Mouse (Mus musculus) kidney, embryonic 15.5 days (tissue): Measurements from ENCODE around the gene Lsamp. TPM values are rescaled to one million over a fixed set of nuclear protein-coding genes. Genes with fewer than 3 reads are reported as not detected.

Source experiments
- ATAC-seq: fragments of 200-750 bp; cut with Nextera tagmentation; replicated peaks from 2 replicates; pipeline ENCODE4 v1.8.0; 2017; ENCODE audit warnings: moderate TSS enrichment; ENCODE audit not compliant: low FRiP score
- H3K27ac ChIP-seq: fragments of 300-500 bp; sonication (generic); 2 replicates; pipeline ENCODE4 v1.5.1; 2015; ENCODE audit warnings: mild to moderate bottlenecking, inconsistent platforms
- H3K27me3 ChIP-seq: fragments of 300-500 bp; sonication (generic); 2 replicates; pipeline ENCODE4 v1.6.1; 2015; ENCODE audit warnings: inconsistent platforms
- H3K36me3 ChIP-seq: fragments of 300-500 bp; sonication (generic); 2 replicates; pipeline ENCODE4 v1.6.1; 2015; ENCODE audit warnings: inconsistent platforms
- H3K4me1 ChIP-seq: fragments of 300-500 bp; sonication (generic); 2 replicates; pipeline ENCODE4 v1.6.1; 2015; ENCODE audit warnings: inconsistent platforms
- H3K4me2 ChIP-seq: fragments of 300-500 bp; sonication (generic); 2 replicates; pipeline ENCODE4 v1.6.1; 2015; ENCODE audit warnings: moderate library complexity, mild to moderate bottlenecking, inconsistent platforms
- H3K4me3 ChIP-seq: fragments of 300-500 bp; sonication (generic); replicated peaks from 2 replicates; pipeline ENCODE4 v1.5.1; 2015; ENCODE audit warnings: mild to moderate bottlenecking, inconsistent platforms
- H3K9ac ChIP-seq: fragments of 300-500 bp; sonication (generic); 2 replicates; pipeline ENCODE4 v1.6.1; 2015; ENCODE audit warnings: mild to moderate bottlenecking, inconsistent platforms
- H3K9me3 ChIP-seq: fragments of 300-500 bp; sonication (generic); replicated peaks from 2 replicates; pipeline ENCODE4 v1.6.1; 2016; ENCODE audit warnings: inconsistent platforms
- WGBS: fragments of 180-500 bp; shearing (Covaris S2); methylation state at CpG from one replicate; pipeline ENCODE4 v1.1.7; 2015; ENCODE audit warnings: mixed read lengths; 5-methylcytosine and 5-hydroxymethylcytosine counted together
- polyA plus RNA-seq: library from polyadenylated mRNA; unstranded; fragments of >200 nt; fragmentation: Nextera tagmentation; extraction: Ambion mirVana; gene quantifications from 2 replicates; pipeline ENCODE4 v1.2.1, GENCODE M21; 2015

Lsamp gene
- polyA plus RNA-seq, 1 experiment from 2014 or later, result 4.9 TPM

GRCm38 (mm10) chr16:40436415-40436814 is 452.3 kb downstream of the Lsamp start:
- 70% methylated on average over 6 of the region's 6 CpGs for WGBS
- Histone ChIP-seq H3K36me3 (no peaks in the 10 kb centered on the region), H3K27ac (no peak overlapping the region), H3K9ac (no peak overlapping the region), H3K27me3 (no peaks in the 10 kb centered on the region), H3K9me3 (no peaks in the 10 kb centered on the region), H3K4me3 (no peak overlapping the region), H3K4me2 (no peak overlapping the region), H3K4me1 (no peaks in the 10 kb centered on the region)
- ATAC-seq, result no peak

DNA sequence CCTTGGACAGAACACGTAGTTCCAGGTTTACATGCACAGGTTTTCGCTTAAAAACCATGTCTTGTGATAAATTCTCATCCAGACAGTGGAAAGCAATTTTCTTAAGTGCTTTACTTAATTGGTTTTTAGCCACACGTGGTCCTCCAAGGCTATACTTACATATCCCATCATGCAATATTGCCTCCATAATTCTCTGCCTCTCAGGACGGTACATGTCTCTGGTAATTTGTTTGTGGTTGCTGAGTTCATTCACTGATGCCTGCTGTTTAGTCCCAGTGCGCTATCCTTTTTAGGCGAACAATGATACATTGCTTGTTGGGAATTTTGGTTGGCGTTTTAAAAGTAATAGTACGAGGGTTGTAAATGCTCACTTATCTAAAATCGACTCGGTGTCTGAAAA is 453.7 kb downstream of the Lsamp start:
- 91% methylated on average over 10 of the region's 10 CpGs for WGBS
- Histone ChIP-seq H3K4me1 (no peaks in the 10 kb centered on the region), H3K4me2 (no peak overlapping the region), H3K36me3 (no peaks in the 10 kb centered on the region), H3K27ac (no peak overlapping the region), H3K9ac (no peak overlapping the region), H3K9me3 (no peaks in the 10 kb centered on the region), H3K4me3 (no peak overlapping the region), H3K27me3 (no peaks in the 10 kb centered on the region)
- ATAC-seq, result no peak

DNA sequence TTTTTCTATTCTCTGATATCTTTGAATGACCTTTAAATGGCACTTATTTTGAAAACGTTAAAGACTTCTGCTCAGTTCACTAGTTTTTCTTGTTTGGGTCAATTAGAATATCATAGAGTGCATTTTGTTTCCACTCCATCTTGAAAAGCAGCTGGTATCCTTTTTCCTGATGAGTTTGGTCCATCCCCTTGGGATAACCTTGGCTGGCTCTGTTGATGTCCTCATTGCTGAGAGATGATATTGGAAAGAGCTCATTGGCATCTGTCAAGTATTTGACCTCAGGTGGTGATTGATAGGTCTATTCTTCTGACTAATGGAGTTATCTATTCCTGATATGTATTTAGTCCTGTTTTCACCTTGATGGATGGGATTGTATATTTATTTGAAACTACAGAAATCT is 454.7 kb downstream of the Lsamp start:
- 71% methylated on average over 1 of the region's 1 CpGs for WGBS
- Histone ChIP-seq H3K27me3 (no peaks in the 10 kb centered on the region), H3K9ac (no peak overlapping the region), H3K4me3 (no peak overlapping the region), H3K4me2 (no peak overlapping the region), H3K4me1 (no peaks in the 10 kb centered on the region), H3K27ac (no peak overlapping the region), H3K36me3 (no peaks in the 10 kb centered on the region), H3K9me3 (no peaks in the 10 kb centered on the region)
- no peak for ATAC-seq

- no peaks in the 10 kb centered on the region for H3K9me3 ChIP-seq
- WGBS, result 78% methylated on average over 5 of the region's 5 CpGs
- no peak for ATAC-seq
- H3K27ac ChIP-seq, result no peak overlapping the region
- H3K27me3 ChIP-seq, result no peaks in the 10 kb centered on the region
- no peak overlapping the region for H3K4me3 ChIP-seq
- no peaks in the 10 kb centered on the region for H3K4me1 ChIP-seq
- no peaks in the 10 kb centered on the region for H3K36me3 ChIP-seq
- H3K4me2 ChIP-seq, result no peak overlapping the region
- H3K9ac ChIP-seq, result no peak overlapping the region
Observed at GRCm38 (mm10) chr16:40446587-40446986, 462.4 kb downstream of the Lsamp start.

DNA sequence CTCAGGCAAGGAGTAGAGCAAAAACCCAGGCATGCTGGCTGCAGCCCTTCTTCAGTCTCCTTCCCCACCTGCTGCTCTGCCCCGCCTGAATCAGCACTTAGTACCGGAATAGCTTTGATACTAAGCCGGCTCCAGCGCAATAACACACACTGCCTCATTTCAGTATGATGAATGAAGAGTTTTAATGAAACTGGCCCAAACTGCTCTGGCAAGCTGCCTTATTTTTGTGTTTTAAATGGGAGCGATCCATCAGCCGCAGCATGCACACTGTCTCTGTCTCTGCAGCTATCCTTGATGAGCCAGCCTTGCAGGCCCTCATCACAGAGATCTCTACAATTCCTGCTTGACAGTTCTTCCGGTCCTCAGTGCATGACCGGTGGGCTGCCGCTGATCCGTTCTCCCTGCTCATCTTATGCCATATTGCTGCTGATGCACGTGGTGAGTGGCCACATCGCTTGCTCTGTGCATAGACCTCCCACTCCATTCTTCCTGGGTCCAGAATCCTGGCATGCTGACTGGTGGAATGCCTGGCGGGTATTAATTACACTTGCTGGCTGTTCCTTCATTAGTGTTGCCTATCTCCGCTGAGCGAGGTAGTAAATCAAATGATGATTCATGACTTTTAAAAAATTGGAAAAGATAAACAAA is 479.4 kb downstream of the Lsamp start:
- no peaks in the 10 kb centered on the region for H3K9me3 ChIP-seq
- H3K36me3 ChIP-seq, result no peaks in the 10 kb centered on the region
- H3K9ac ChIP-seq, result no peak overlapping the region
- 71% methylated on average over 15 of the region's 15 CpGs for WGBS
- no peak overlapping the region for H3K4me3 ChIP-seq
- 0 out of 2 replicates have a peak, but pooled peaks have one; percentile 40 for ATAC-seq
- no peaks in the 10 kb centered on the region for H3K4me1 ChIP-seq
- no peak overlapping the region for H3K4me2 ChIP-seq
- no peaks in the 10 kb centered on the region for H3K27me3 ChIP-seq
- H3K27ac ChIP-seq, result no peak overlapping the region

DNA sequence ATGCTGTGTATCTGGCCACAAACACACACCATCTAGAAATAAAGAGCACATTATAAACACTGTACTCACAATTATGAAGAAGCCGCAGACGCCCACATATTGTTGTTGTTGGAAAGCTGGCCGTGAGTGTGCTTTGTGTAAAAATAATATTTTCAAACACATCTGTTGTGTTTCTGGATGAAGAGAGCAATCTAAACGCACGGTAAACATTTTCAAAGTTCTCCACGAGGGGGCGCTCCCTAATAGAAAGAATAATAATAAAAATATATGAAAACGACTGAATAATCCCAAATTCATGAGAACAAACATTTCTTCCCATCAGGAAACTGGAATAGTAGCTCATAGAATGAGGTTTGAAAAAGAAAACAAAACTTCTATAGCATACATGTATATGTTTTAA is 482.4 kb downstream of the Lsamp start:
- Histone ChIP-seq H3K4me2 (no peak overlapping the region), H3K9me3 (no peaks in the 10 kb centered on the region), H3K4me3 (no peak overlapping the region), H3K27ac (no peak overlapping the region), H3K4me1 (no peaks in the 10 kb centered on the region), H3K27me3 (no peaks in the 10 kb centered on the region), H3K36me3 (no peaks in the 10 kb centered on the region), H3K9ac (no peak overlapping the region)
- ATAC-seq, result no peak
- 22% methylated on average over 8 of the region's 8 CpGs for WGBS

GRCm38 (mm10) chr16:40470946-40471345 is 486.8 kb downstream of the Lsamp start:
- Histone ChIP-seq H3K9me3 (no peaks in the 10 kb centered on the region), H3K4me1 (no peaks in the 10 kb centered on the region), H3K27ac (no peak overlapping the region), H3K36me3 (no peaks in the 10 kb centered on the region), H3K4me3 (no peak overlapping the region), H3K27me3 (no peaks in the 10 kb centered on the region), H3K9ac (no peak overlapping the region), H3K4me2 (no peak overlapping the region)
- WGBS, result 82% methylated on average over 6 of the region's 6 CpGs
- no peak for ATAC-seq

- no peak overlapping the region for H3K4me2 ChIP-seq
- ATAC-seq, result no peak
- no peak overlapping the region for H3K27ac ChIP-seq
- no peak overlapping the region for H3K4me3 ChIP-seq
- H3K36me3 ChIP-seq, result no peaks in the 10 kb centered on the region
- no peaks in the 10 kb centered on the region for H3K9me3 ChIP-seq
- WGBS, result 59% methylated on average over 5 of the region's 5 CpGs
- H3K9ac ChIP-seq, result no peak overlapping the region
- H3K27me3 ChIP-seq, result no peaks in the 10 kb centered on the region
- H3K4me1 ChIP-seq, result no peaks in the 10 kb centered on the region
Observed at GRCm38 (mm10) chr16:40471967-40472366, 487.8 kb downstream of the Lsamp start.

DNA sequence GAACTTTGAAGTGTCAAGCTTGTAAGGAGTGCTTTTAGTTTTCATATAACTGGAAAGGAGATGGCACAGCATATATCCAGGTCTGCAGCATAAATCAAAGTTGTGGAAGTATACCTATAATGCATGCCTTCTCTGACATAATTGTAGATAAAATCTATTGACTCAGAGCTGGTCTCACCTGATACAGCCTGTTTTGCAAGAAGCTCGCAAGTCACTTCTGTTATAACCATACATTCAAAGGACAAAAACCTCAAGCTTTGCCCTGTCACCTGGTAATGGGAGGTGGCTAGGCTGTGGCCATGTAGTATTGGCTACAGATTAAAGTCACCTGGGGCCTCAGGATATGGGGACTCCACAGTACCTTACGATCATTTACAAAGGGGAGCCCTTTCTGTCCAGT is 507.4 kb downstream of the Lsamp start:
- Histone ChIP-seq H3K9me3 (no peaks in the 10 kb centered on the region), H3K27me3 (no peaks in the 10 kb centered on the region), H3K27ac (no peak overlapping the region), H3K9ac (no peak overlapping the region), H3K4me3 (no peak overlapping the region), H3K4me1 (no peaks in the 10 kb centered on the region), H3K4me2 (no peak overlapping the region), H3K36me3 (no peaks in the 10 kb centered on the region)
- WGBS, result 82% methylated on average over 2 of the region's 2 CpGs
- no peak for ATAC-seq

- H3K9ac ChIP-seq, result no peak overlapping the region
- H3K27ac ChIP-seq, result no peak overlapping the region
- H3K4me1 ChIP-seq, result no peaks in the 10 kb centered on the region
- H3K36me3 ChIP-seq, result no peaks in the 10 kb centered on the region
- WGBS, result 67% methylated on average over 3 of the region's 3 CpGs
- H3K27me3 ChIP-seq, result no peaks in the 10 kb centered on the region
- ATAC-seq, result no peak
- H3K4me2 ChIP-seq, result no peak overlapping the region
- H3K4me3 ChIP-seq, result no peak overlapping the region
- H3K9me3 ChIP-seq, result no peaks in the 10 kb centered on the region
Observed at GRCm38 (mm10) chr16:40504262-40504960, 520.2 kb downstream of the Lsamp start.

- no peaks in the 10 kb centered on the region for H3K36me3 ChIP-seq
- no peaks in the 10 kb centered on the region for H3K27me3 ChIP-seq
- no peak overlapping the region for H3K4me2 ChIP-seq
- H3K4me3 ChIP-seq, result no peak overlapping the region
- ATAC-seq, result no peak
- H3K4me1 ChIP-seq, result no peaks in the 10 kb centered on the region
- no peaks in the 10 kb centered on the region for H3K9me3 ChIP-seq
- H3K27ac ChIP-seq, result no peak overlapping the region
- H3K9ac ChIP-seq, result no peak overlapping the region
- 79% methylated on average over 7 of the region's 7 CpGs for WGBS
Observed at GRCm38 (mm10) chr16:40509146-40510030, 525.2 kb downstream of the Lsamp start.

- Histone ChIP-seq H3K27me3 (no peaks in the 10 kb centered on the region), H3K9ac (no peak overlapping the region), H3K4me1 (no peaks in the 10 kb centered on the region), H3K4me2 (no peak overlapping the region), H3K4me3 (no peak overlapping the region), H3K36me3 (no peaks in the 10 kb centered on the region), H3K9me3 (no peaks in the 10 kb centered on the region), H3K27ac (no peak overlapping the region)
- WGBS, result 6% methylated on average over 1 of the region's 1 CpGs
- no peak for ATAC-seq
Observed at GRCm38 (mm10) chr16:40536754-40537153, 552.6 kb downstream of the Lsamp start.
